Mouse (Mus musculus) urinary bladder, postnatal 25 days (tissue): ENCODE measurements at regions not wholly inside any gene's neighbourhood (a gene's known extent, or its start where the extent isn't known, plus 50 kb on each side); places are given as distances from the start of the nearest gene placed in this dataset.

Experiments
- DNase-seq: peaks from one replicate; pipeline ENCODE4 v3.0.0; 2022; ENCODE audit warnings: low spot score

DNA sequence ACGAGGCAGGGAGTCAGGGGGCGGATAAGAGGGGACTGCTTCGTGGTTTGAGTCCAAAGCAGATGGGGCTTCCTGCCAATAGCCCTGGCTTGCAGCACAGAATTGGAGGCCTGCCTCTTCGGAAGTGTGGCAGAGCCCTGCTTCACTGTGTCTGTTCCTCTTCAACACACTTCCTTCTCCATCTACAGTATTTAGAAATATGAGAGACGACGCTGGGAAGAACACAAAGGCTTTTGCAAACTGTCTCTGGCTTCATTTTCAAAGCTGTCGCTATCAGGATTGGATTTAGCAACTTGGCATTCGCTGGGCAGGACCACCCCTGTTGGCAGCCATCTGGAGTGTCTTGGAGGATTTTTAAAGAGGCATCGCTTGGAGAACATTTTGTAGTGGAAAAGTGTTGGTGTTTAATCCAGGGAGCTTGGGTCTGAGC, 95.3 kb upstream of the Gm6657 start:
- DNase-seq: no peak

DNA sequence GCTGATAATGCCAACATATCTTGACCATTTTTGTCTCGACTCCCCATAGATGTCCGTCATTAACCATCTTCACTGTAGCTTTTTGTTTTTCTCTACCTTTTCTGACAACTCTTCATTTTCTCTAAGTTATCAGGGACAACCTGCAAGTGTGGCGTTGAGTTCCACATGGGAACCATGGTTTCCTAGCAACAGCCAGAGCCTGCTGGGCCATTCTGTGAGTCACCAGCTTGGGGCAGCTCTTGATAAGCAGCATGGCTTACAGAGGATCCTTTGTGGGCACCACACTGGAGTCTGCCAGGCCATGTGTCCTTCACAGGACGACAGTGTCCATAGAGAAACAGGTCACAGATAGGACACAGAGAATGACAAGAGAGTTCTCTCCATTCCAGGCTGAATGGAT, 94.3 kb upstream of the Gm6657 start:
- no peak for DNase-seq

DNA sequence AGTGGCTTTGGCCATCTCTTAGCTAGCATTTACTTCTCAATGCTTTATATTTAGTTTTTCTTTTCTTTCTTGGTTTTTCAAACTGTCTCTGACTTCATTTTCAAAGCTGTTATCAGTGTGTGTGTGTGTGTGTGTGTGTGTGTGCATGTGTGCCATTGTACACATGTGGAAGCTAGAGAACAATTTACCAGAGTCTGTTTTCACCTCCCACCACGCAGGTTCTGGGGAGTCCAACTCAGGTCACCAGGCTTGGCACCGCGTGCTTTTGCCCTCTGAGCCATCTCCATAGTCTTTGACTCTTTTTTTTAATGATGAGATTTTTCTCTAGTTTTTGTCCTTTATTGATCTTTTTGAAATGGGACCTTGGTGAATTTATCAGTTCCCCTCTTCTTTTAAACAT, 93.3 kb upstream of the Gm6657 start:
- no peak for DNase-seq

DNA sequence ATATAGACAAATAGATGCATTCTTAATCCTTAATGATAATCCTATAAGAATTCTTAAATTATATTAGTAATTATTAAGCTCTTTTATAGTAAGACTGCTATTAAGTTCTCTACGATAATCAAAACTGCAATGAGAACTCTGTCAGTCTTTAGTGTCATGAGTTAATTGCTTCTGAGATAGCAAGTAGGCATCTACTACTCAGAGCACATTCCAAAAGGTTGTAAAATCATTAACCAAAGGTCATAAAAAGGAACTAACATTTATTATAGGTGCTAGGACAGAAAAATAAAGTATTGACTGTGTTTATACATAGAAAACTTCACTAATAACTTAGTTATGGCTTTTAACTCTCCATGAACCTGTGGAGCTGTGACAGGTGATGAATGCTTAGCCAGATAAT, 84.1 kb upstream of the Gm6657 start:
- no peak for DNase-seq

DNA sequence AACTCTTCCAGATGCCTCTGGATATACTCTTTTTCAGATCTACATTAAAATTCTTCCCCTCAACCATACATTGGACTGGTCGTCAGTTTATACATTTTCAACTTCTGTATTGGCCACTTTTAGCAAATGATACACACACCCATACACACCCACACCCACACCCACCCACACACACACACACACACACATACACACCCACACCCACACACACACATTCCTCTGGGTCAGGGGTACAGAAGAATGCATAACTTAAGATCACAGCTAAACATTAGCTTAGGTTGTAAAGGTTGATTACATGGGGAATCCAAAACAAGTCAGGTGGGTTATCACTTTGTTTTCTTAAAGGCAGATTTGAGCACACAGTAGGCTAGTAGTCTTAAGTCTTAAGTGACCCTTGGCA, 75.9 kb upstream of the Gm6657 start:
- no peak for DNase-seq

DNA sequence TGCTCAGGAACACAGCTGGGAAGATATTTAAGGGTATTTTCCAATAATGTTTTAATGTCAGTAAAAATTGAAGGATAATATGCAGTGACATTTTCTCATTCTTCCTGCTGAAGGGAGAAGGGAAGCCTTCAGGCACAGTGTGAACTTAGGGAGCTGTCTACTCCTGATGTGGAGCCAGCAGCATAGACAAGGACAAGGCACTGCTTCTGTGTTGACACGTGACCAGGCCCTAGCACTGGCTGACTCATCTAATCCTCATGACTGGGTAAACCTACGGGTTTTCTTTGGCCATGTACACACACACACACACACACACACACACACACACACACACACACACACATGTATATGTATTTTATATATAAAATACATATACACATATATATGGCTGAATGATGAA, 74.8 kb upstream of the Gm6657 start:
- no peak for DNase-seq

DNA sequence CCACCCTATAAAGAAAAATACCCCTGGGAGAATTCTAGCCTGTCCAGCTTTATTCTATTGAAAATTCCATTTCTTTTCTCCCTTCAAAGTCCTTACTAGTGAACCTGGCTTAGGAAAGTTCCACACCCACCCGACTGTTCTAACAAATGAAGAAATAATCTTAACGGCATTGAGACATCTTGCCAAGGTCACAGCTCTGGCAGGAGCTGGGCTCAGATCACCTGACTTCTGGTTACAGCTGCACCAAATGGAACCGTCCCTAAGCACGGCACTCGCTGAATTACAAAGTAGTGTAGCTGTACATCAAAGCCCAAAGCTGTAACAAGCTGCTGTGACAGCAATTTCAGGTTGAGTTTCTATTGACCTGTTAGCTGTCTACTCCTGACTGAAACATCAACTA, 74.2 kb upstream of the Gm6657 start:
- DNase-seq: no peak

DNA sequence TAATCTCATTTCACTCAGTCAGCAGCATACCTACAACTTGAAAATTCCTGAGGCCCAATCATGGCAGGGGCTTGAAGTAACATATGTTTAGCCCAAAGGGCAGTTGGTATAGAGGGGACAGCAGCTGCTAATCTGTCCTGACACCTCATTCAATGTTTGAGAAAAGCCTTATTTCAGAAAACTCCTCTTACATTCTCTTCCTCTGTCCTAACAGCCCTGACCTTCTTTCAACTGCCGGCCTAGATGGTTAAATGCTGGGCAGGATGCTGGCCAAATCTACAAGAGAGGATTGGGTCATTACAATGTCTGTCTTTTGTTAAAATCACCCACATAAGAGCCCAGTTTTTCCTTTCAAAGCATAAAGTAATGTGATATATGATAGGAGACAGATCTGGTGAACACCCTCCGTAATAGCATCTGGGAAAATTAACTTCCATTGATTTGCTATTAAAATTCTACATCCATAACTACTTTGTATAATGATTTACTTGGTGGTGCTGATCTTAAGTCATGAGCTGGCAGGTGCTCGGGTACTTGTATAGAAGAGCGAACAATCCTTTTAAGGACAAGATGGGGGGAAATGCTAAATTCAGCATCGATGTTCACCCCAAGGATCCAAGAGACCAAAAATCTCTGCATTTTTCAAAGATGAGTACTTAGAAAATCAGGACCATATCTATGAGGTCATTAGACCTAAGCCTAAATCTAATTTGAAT, 64.8 kb upstream of the Gm6657 start:
- no peak for DNase-seq

DNA sequence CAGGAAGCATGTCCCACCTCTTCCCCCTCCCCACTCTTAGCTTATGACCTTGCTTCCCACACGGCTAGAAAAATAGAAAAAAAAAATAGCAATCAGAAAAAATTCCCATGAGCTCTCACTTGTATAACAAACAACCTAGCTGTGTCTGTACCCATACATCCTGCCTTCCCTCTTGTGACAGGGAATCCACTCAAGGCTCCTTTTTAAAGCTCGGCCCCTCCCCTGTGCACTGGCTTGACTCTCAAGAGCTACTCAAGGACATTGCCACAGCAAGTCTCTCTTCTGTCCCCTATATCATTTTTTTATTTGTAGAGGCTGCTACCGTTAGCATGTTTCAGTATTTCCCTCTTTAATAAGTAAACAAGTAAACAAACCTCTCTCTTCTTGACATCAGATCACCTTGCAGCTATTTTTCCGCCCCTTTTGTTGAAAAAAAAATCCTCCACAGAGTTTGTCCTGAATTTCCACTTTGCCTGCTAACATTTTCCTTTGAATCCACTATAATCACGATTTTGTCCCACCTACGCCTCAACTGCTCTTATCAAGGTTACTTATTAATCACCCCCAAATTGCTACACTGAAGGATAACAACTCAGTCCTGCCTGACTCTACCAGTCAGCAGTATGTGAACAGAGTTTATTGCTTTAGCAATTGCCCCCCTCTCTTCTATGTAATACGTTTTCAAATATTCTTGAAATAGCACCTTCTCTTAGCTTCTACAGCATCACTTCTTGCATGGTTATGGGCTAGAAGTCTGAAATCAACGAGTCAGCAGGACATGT, 61.8 kb upstream of the Gm6657 start:
- no peak for DNase-seq

DNA sequence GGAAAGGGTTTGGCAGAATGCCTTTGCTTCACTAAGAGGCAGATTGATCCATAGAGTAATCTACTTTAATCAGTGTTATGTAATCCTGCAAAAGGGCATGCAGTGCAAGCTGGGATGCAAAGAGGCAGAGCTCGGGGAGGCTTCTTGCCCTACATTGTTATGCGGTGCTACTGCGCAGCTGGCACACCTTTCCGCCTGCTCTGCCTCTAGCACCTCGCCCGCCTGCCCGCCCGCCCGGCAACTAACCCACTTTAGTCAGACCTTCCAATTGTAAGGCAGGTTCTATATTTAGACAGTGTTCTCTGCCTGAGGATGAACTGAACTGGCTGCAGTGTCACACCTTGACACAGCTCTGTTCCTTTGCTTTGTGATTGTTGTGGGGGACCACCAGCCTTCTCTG, 60.7 kb upstream of the Gm6657 start:
- DNase-seq: no peak

DNA sequence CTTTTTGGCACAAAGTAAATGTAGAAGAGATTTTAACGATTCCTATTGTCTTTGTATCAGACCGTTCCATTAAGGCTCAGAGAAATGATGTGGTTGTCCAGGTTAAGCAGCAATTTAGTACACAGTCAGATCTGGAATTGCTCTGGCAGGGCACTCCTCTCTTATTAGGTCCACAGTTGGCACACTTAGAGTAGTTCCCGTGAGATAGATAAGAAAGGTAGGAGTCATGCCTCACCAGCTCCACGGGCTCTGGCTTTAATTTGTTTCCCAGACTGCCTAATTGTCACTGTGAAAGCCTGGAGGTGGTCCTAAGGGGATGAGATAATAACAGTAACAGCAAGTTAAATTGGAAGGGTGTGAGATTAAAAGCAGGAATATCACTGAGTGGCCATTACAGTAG, 60.1 kb upstream of the Gm6657 start:
- no peak for DNase-seq

DNA sequence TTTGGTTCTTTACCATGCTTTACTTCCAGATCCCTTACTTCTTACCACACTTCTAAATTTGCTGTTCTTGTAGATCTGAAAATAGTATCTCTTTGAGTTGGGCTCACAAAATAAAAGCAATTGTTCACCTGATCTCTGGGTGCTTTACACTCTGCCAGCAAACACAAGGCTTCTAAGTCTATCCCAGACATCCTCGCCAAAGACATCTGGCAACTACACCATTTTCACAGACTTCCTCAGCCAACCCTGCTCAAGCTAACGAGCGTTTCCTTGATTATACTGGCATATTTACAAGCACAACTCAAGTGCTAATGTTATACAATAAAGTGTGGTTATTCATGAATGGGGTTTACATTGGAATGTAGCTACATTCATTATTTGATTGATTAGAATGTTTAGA, 56.8 kb upstream of the Gm6657 start:
- no peak for DNase-seq

DNA sequence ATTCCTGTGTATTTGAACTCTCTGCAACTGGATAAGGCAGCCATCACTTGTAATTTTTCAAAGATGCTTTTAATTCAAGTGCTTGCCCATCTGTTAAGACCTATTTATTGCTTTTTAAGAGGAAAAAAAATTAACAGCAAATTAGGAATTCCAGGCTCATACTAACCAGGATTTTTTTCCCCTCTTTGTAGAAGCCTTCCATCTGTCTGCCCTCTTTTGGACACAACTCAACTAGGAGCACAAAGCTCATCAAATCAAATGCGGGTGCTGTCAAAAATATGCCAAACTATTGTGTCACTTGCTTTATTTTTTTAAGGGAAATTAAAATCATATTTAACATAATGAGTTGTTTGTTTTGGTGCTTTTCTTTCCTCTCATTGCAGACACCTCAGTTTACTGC, 55.6 kb upstream of the Gm6657 start:
- no peak for DNase-seq
